In genomic region chr10:84026798-84027197, GRCm38 (mm10) we compare ENCODE assay signal across 18 mouse cellular contexts.
A peak's percentile ranks its signal among the peaks of the same experiment; 100 is the strongest.
DNase-seq lines count a peak whose midpoint lies in the region; ATAC-seq and TF ChIP-seq lines count a peak whose summit lies in the region.
"Had no signal": no experiment of that assay in that cellular context is flagged by ENCODE, and none has a peak within 500 bp of the region (broad histone marks: within the 10 kb centered on the region; RNA-seq: fewer than 3 reads in every experiment).

No protein-coding gene starts in this region.

- no peaks in the 10 kb centered on the region for H3K4me1 ChIP-seq in forebrain, postnatal 0 days (ENCODE audit: insufficient read depth)
- no peaks in the 10 kb centered on the region for H3K4me1 ChIP-seq in forebrain, embryonic 11.5 days (replicated peaks; ENCODE audit: control insufficient read depth, insufficient read depth, low read length)
- H3K4me1 ChIP-seq: hindbrain, embryonic 10.5 days had no signal

- peak; percentile 73 for ATAC-seq in forebrain, postnatal 0 days
- ATAC-seq in forebrain, embryonic 11.5 days (replicated peaks; ENCODE audit: low FRiP score) = no peak
- ATAC-seq: midbrain, embryonic 13.5 days; Patski had no signal

- no peak for TF ChIP-seq CTCF in forebrain, postnatal 0 days (IDR thresholded peaks at IDR 0.05; ENCODE audit: low read depth)

- no peaks in the 10 kb centered on the region for H3K27me3 ChIP-seq in forebrain, postnatal 0 days (ENCODE audit: insufficient read depth, low read length)
- no peaks in the 10 kb centered on the region for H3K27me3 ChIP-seq in forebrain, embryonic 11.5 days (ENCODE audit: control insufficient read depth, insufficient read depth, low read length)
- H3K27me3 ChIP-seq: midbrain, embryonic 13.5 days; Patski had no signal

- no peak overlapping the region for H3K27ac ChIP-seq in forebrain, postnatal 0 days (ENCODE audit: low read depth, low read length)
- no peak overlapping the region for H3K27ac ChIP-seq in forebrain, embryonic 11.5 days (ENCODE audit: low read depth, low read length)
- H3K27ac ChIP-seq: hindbrain, embryonic 10.5 days; kidney, postnatal 0 days; layer of hippocampus, adult 2 months; macrophage; midbrain, embryonic 13.5 days had no signal

- DNase-seq in forebrain, postnatal 0 days = peak; percentile 42
- DNase-seq in forebrain, embryonic 11.5 days (ENCODE audit: low spot score) = no peak
- DNase-seq in right cerebral cortex, adult 18-20 months = peak; percentile 7
- DNase-seq in right cerebral cortex, postnatal 10 days (ENCODE audit: low spot score in 2 of 2) = no peak
- peak; percentile 48 for DNase-seq in heart, postnatal 4 days
- DNase-seq in testis, postnatal 10 days (ENCODE audit: low spot score) = no peak
- no peak for DNase-seq in B cell, adult 2 months
- DNase-seq in thymus, adult 18-20 months = no peak
- DNase-seq: cerebellum, postnatal 25 days; liver; lung, adult 18-20 months; thymus, postnatal 14 days had no signal

- H3K36me3 ChIP-seq in forebrain, postnatal 0 days (ENCODE audit: insufficient read depth) = no peaks in the 10 kb centered on the region
- H3K36me3 ChIP-seq in forebrain, embryonic 11.5 days (ENCODE audit: control insufficient read depth, insufficient read depth, low read length) = no peaks in the 10 kb centered on the region
- H3K36me3 ChIP-seq: hindbrain, embryonic 10.5 days; midbrain, embryonic 13.5 days had no signal

- no peak overlapping the region for H3K9ac ChIP-seq in forebrain, postnatal 0 days
- H3K9ac ChIP-seq in forebrain, embryonic 11.5 days (ENCODE audit: low read length) = no peak overlapping the region
- H3K9ac ChIP-seq: midbrain, embryonic 13.5 days had no signal

- no peaks in the 10 kb centered on the region for H3K9me3 ChIP-seq in forebrain, postnatal 0 days (ENCODE audit: low read length)
- no peaks in the 10 kb centered on the region; the same call in 1 of the 2 replicates for H3K9me3 ChIP-seq in forebrain, embryonic 11.5 days (ENCODE audit: control insufficient read depth, low read length)

- H3K4me2 ChIP-seq in forebrain, postnatal 0 days (ENCODE audit: low read depth) = no peak overlapping the region
- no peak overlapping the region for H3K4me2 ChIP-seq in forebrain, embryonic 11.5 days (ENCODE audit: low read depth, low read length, severe bottlenecking)
- H3K4me2 ChIP-seq: midbrain, embryonic 13.5 days had no signal

- H3K4me3 ChIP-seq in forebrain, postnatal 0 days (ENCODE audit: low read depth, low read length) = no peak overlapping the region
- H3K4me3 ChIP-seq in forebrain, embryonic 11.5 days (ENCODE audit: low read depth, low read length) = no peak overlapping the region
- H3K4me3 ChIP-seq: hindbrain, embryonic 10.5 days; layer of hippocampus, adult 2 months; midbrain, embryonic 13.5 days had no signal

- WGBS in forebrain, postnatal 0 days = 43% methylated on average over 4 of the region's 4 CpGs
- 73% methylated on average over 4 of the region's 4 CpGs for WGBS in forebrain, embryonic 11.5 days

Comparison
In these comparisons a context has a peak if more than half of its experiments do, and no peak if none do; other contexts are left out.
1. DNase-seq: peak in forebrain, postnatal 0 days (single experiment), right cerebral cortex, adult 18-20 months (single experiment) and heart, postnatal 4 days (single experiment); none in forebrain, embryonic 11.5 days (single experiment), right cerebral cortex, postnatal 10 days (0 of 2), testis, postnatal 10 days (single experiment), B cell, adult 2 months (0 of 2) and thymus, adult 18-20 months (0 of 2).